Mouse (Mus musculus) lung, embryonic 14.5 days (tissue): ENCODE data around the gene Myo10. TPM values are rescaled to one million over a fixed set of nuclear protein-coding genes. Genes with fewer than 3 reads are reported as not detected.

Experiments used
- ATAC-seq: fragments of 200-750 bp; cut with Nextera tagmentation; 2 replicates; pipeline ENCODE4 v1.8.0; 2017; ENCODE audit warnings: mild to moderate bottlenecking, moderate TSS enrichment, moderate library complexity; ENCODE audit not compliant: insufficient read depth
- DNase-seq: peaks from one replicate; pipeline ENCODE4 v3.0.0-alpha.2; 2015
- H3K27ac ChIP-seq: fragments of 300-500 bp; sonication (generic); 2 replicates; pipeline ENCODE4 v1.5.1; 2014; ENCODE audit warnings: low read depth, mild to moderate bottlenecking, moderate library complexity
- H3K27me3 ChIP-seq: fragments of 300-500 bp; sonication (generic); 2 replicates; pipeline ENCODE4 v1.6.1; 2014; ENCODE audit warnings: low read length, control low read depth; ENCODE audit not compliant: insufficient read depth
- H3K36me3 ChIP-seq: fragments of 300-500 bp; sonication (generic); 2 replicates; pipeline ENCODE4 v1.6.1; 2014; ENCODE audit warnings: control low read depth; ENCODE audit not compliant: insufficient read depth
- H3K4me1 ChIP-seq: fragments of 300-500 bp; sonication (generic); 2 replicates; pipeline ENCODE4 v1.6.1; 2014; ENCODE audit warnings: antibody characterized with exemption, control low read depth; ENCODE audit not compliant: insufficient read depth
- H3K4me2 ChIP-seq: fragments of 300-500 bp; sonication (generic); 2 replicates; pipeline ENCODE4 v1.6.1; 2014; ENCODE audit warnings: mild to moderate bottlenecking
- H3K4me3 ChIP-seq: fragments of 300-500 bp; sonication (generic); 2 replicates; pipeline ENCODE4 v1.5.1; 2014; ENCODE audit warnings: low read depth, low read length
- H3K9ac ChIP-seq: fragments of 300-500 bp; sonication (generic); 2 replicates; pipeline ENCODE4 v1.6.1; 2014
- H3K9me3 ChIP-seq: fragments of 300-500 bp; sonication (generic); 2 replicates; pipeline ENCODE4 v1.6.1; 2016; ENCODE audit warnings: low read depth, low read length, control low read depth
- CTCF ChIP-seq: IDR thresholded peaks from 2 replicates; pipeline ENCODE4 v1.5.1; 2016; ENCODE audit warnings: antibody characterized with exemption, low read depth
- WGBS: fragments of 180-500 bp; shearing (Covaris S2); extraction: QIAGEN DNeasy Blood & Tissue Kit; methylation state at CpG from one replicate; pipeline ENCODE4 v1.1.7; 2014; 5-methylcytosine and 5-hydroxymethylcytosine counted together
- polyA plus RNA-seq: library from polyadenylated mRNA; unstranded; fragments of >200 nt; fragmentation: Nextera tagmentation; extraction: Ambion mirVana; gene quantifications from 2 replicates; pipeline ENCODE4 v1.2.1, GENCODE M21; 2014

Gene Myo10
- polyA plus RNA-seq, 1 experiment from 2014 or later = 54.8 TPM

DNA sequence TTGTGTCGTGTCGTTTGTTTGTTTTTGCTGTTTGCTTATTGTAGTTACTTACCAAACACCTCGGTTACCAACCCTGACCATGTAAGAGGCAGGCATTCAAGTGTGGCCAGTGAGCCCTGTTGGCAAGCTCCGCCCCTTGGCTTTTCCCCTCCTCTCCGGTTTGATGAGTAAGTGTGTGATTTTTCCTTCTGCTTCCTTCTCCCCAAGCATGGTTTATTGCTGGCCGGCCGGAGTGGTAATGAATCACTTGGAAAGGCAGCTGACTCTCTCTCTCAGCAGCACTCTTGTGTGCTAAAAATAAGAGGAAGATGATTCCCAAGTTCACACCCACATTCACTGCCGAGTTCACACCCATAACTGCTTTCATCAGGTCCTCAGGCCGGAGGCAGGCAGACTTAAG, 15.4 kb downstream of the Myo10 start:
- no peak for TF ChIP-seq CTCF
- no peak for ATAC-seq
- 47% methylated on average over 9 of the region's 9 CpGs for WGBS
- Histone ChIP-seq H3K9ac (no peak overlapping the region), H3K27me3 (no peaks in the 10 kb centered on the region), H3K36me3 (0 out of 2 replicates have a peak, but pooled peaks cover 4% of the 10 kb centered on the region), H3K4me2 (no peak overlapping the region), H3K27ac (0 out of 2 replicates have a peak overlapping the region, but pooled peaks have one; percentile 33), H3K4me1 (peaks cover 57% of the 10 kb centered on the region), H3K9me3 (no peaks in the 10 kb centered on the region), H3K4me3 (no peak overlapping the region)
- DNase-seq = no peak

DNA sequence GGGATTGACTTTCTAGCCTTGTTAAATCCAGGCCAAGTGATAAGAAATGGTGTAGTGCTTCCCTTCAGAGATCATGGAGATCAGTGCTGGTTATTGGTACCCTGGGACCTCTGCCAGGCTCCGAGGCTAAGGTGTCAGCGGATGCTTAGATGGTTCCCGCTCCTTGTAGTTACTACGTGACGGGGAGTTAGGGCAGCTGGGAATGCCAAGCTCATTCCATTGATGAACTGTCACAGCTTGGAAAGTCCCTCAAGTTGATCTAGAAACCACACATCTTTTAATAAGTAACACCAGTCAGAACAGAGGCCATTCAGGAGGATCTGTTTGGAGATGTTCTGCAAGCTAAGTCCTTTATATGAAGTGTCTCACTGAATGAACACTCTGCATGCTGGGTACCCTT, 16.9 kb downstream of the Myo10 start:
- Histone ChIP-seq H3K4me1 (peaks cover 55% of the 10 kb centered on the region), H3K36me3 (0 out of 2 replicates have a peak, but pooled peaks cover 4% of the 10 kb centered on the region), H3K27me3 (no peaks in the 10 kb centered on the region), H3K9me3 (no peaks in the 10 kb centered on the region), H3K4me3 (no peak overlapping the region), H3K9ac (no peak overlapping the region), H3K4me2 (no peak overlapping the region), H3K27ac (peak overlapping the region; percentile 16; the same call in 1 of the 2 replicates)
- TF ChIP-seq CTCF = no peak
- DNase-seq (peak; percentile 78), ATAC-seq (peak; percentile 39; the same call in 1 of the 2 replicates)
- WGBS = 49% methylated on average over 5 of the region's 5 CpGs

DNA sequence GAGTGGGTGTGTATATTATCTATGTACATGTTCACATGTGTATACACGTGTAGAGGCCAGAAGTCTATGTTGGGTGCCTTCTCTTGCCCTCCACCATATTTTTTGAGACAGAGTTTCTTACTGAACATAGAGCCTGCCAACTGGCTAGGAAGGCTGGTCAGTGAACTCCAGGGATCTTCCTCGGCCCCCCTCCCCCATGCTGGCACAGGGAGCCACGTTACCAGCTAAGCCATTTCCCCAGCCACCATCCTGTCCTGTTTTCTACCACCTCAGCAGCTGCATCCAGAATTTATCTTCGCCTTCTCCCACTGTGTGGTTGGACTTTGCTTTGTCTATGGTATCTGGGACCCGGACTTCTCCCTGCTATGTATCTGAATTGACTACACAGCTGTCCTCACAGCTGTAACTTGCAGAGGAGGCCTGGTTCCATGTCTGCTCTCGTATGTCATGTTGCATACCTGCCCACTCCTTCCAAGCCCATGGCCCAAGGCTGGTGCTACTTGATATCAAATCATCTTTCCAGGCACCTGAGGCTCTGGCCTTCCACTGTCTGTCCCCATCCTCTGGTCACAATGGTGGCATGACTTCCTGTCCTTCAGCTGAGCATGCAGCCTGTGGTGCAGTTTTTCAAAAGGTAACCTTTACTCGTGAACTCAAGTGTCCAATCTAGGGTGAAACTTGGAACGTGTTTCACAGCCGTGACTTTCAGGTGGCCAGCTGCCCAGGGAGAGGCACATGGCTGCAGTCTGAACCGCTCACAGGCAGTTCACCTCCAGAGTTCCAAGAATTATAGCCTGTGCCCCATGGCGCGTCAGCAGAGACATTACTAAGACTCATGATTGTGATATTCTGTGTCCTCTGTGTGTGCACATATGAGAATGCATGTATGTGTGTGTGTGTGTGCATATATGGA, 18.8 kb downstream of the Myo10 start:
- Histone ChIP-seq H3K27me3 (no peaks in the 10 kb centered on the region), H3K9me3 (no peaks in the 10 kb centered on the region), H3K4me3 (no peak overlapping the region), H3K4me1 (peaks cover 56% of the 10 kb centered on the region), H3K9ac (no peak overlapping the region), H3K36me3 (no peaks in the 10 kb centered on the region), H3K27ac (peak overlapping the region; percentile 85; the same call in 1 of the 2 replicates), H3K4me2 (peak overlapping the region; percentile 22)
- TF ChIP-seq CTCF = no peak
- DNase-seq = no peak
- WGBS = 64% methylated on average over 12 of the region's 12 CpGs
- ATAC-seq = no peak; the same call in 1 of the 2 replicates

DNA sequence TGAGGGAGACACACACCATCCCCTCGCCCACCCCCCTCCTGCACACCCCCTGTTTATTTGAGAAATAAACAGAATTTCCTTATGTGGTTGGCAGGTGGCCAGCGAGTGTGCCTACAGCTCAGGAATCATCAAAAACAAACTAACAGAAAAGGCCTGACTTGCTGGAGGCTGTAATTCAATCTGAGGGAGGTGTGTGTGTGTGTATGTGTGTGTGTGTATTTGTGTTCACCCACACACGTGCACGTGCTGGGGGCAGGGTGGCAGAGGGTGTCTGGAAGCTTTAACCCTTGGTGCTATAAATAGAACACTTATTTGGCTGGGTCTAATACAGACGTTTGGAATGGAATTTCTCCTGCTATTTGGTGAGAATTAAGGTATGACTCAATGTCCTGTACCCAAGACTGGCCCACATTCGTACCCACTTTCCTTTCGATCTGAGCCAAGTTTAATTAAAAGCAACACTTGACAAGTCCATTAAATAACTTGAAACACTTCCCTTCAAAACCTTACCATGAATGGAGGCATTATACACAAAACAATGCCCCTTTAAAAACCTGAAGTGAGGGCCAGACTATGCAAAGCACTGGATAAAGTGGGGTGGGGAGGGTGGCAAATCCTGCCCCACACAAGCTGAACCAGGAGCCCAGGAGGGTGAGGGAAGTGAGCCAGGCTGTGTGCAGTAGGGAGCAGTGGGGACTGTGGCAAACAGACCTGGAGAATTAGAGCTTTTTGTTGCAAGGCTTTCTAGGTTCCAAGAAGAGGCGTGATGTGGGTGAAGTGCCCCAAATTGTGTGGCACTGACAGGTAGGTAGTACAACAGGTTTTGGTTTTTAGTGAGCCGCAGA, 20.1 kb downstream of the Myo10 start:
- no peaks in the 10 kb centered on the region for H3K36me3 ChIP-seq
- ATAC-seq = peak; percentile 75
- WGBS = 23% methylated on average over 9 of the region's 9 CpGs
- H3K27me3 ChIP-seq = no peaks in the 10 kb centered on the region
- H3K4me1 ChIP-seq = peaks cover 57% of the 10 kb centered on the region
- no peak for TF ChIP-seq CTCF
- H3K4me3 ChIP-seq = no peak overlapping the region
- peak overlapping the region; percentile 22; the same call in 1 of the 2 replicates for H3K4me2 ChIP-seq
- DNase-seq = peak; percentile 85
- peak overlapping the region; percentile 85 for H3K27ac ChIP-seq
- no peaks in the 10 kb centered on the region for H3K9me3 ChIP-seq
- no peak overlapping the region for H3K9ac ChIP-seq

DNA sequence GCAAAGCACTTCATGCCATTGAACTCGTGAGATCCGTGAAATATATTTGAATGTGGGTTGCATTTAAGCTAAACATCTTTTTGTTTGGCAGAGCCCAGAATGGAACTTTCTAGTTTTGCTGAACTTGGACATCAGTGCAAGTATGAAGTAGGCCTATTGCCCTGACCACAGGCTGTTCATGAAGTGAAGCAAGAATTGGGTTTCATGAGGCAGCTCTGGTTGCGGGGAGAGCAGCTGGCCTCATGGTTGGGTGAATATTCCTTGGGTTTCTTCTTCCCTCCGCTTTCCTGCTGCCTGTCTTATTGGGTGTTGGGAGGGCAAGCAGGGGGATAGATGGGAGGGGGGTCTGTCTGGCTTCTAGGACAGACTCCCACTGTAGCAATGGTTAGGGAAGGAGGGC, 23.5 kb downstream of the Myo10 start:
- TF ChIP-seq CTCF = no peak
- H3K27me3 ChIP-seq = no peaks in the 10 kb centered on the region
- H3K4me2 ChIP-seq = no peak overlapping the region
- no peaks in the 10 kb centered on the region for H3K36me3 ChIP-seq
- no peaks in the 10 kb centered on the region for H3K9me3 ChIP-seq
- H3K27ac ChIP-seq = peak overlapping the region; percentile 38; the same call in 1 of the 2 replicates
- no peak overlapping the region for H3K9ac ChIP-seq
- no peak overlapping the region for H3K4me3 ChIP-seq
- WGBS = 78% methylated on average over 4 of the region's 4 CpGs
- H3K4me1 ChIP-seq = peaks cover 39% of the 10 kb centered on the region
- DNase-seq (no peak), ATAC-seq (no peak)

DNA sequence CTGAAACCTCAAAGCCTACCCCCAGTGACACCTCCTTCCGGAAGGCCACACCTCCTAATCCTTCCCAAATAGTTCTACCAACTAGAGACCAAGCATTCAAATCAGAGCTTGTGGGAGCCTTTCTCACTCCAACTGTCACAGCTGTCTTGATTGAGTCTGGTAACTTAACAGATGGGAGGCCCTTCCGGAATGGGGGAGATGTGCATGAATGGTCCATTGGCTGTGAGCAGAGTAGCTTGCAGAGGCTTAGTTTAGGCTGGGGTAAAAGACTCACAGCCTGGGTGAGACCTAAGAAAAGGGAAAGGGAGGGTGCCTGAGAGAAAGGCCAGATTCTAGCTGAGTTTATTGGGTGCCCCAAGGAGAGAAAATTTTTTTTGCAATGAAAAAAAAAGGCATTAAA, 26.0 kb downstream of the Myo10 start:
- 75% methylated on average over 2 of the region's 2 CpGs for WGBS
- DNase-seq (no peak), ATAC-seq (no peak)
- H3K27ac ChIP-seq = peak overlapping the region; percentile 60
- no peak overlapping the region for H3K4me2 ChIP-seq
- no peak overlapping the region for H3K4me3 ChIP-seq
- TF ChIP-seq CTCF = no peak
- no peaks in the 10 kb centered on the region for H3K27me3 ChIP-seq
- no peaks in the 10 kb centered on the region for H3K9me3 ChIP-seq
- H3K4me1 ChIP-seq = peaks cover 20% of the 10 kb centered on the region
- H3K9ac ChIP-seq = no peak overlapping the region
- H3K36me3 ChIP-seq = no peaks in the 10 kb centered on the region
